Mouse (Mus musculus) stomach, adult 2 months (tissue): ENCODE measurements around the gene Rnaset2b. TPM values are rescaled to one million over a fixed set of nuclear protein-coding genes. Genes with fewer than 3 reads are reported as not detected.

ENCODE experiments used
- polyA plus RNA-seq: library from polyadenylated mRNA; depleted of rRNA; stranded (reverse); fragments of >200 nt; gene quantifications from 2 replicates; pipeline ENCODE4 v1.2.3, GENCODE M21; 2012; rRNA removed

The Rnaset2b gene
- polyA plus RNA-seq: 14.8 and 26.1 TPM in 2 replicates

GRCm38 (mm10) chr17:6970334-6970733 lies at the start of gene Rnaset2b:
Gene Rnaset2b, plus strand, starts transcription at chr17:6970634.

GRCm38 (mm10) chr17:6947984-6948768 lies 22.3 kb upstream of the Rnaset2b start, which contains the start of gene Rsph3b:
Gene Rsph3b, minus strand, starts transcription at chr17:6948682.

GRCm38 (mm10) chr17:6960776-6961175 lies 9.7 kb upstream of the Rnaset2b start, which contains the start of gene Tagap1:
Gene Tagap1, minus strand, starts transcription at chr17:6961156.

GRCm38 (mm10) chr17:6978287-6979248 lies 8.1 kb downstream of the Rnaset2b start, which contains the start of gene Gm49721:
Gene Gm49721, plus strand, starts transcription at chr17:6978904.

DNA sequence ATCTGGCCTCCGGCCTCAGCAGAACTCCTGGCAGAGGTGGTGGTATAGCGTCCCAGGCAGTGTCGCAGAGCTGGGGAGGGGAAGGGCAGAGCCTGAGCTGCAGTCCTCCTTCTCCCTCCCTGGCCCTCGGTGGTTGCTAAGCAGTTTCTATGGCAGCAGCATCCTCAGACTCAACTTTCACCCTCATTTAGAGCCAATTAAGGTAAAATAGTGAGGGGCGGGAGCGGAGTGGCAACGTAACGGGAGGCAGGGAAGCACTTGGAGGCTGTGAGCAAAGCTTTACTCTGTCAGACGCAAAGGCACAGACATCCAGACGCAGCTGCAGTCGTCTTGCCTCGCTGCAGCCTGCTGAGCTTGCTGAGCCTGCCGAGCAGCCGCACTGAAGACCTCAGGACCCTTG lies 54.8 kb downstream of the Rnaset2b start, which contains the start of gene Gm1604a:
TSS of gene Gm1604a (plus strand) at position 312 of the 400 bp plus-strand sequence.

Other genes with a start within 250 kb of the Rnaset2b start
- gene Ezr, start 187.8 kb upstream of the Rnaset2b start, polyA plus RNA-seq: 96.7 and 125 TPM in 2 replicates
- 17.3 and 18.9 TPM in 2 replicates for gene Rsph3b, start 22.0 kb upstream of the Rnaset2b start, polyA plus RNA-seq
- 3.4 and 3.9 TPM in 2 replicates for gene Tagap1, start 9.5 kb upstream of the Rnaset2b start, polyA plus RNA-seq
- gene Gm49721, start 8.3 kb downstream of the Rnaset2b start, polyA plus RNA-seq: 0.41 TPM in 1 of 2 replicates, not detected in the other
- 0.13 TPM in 1 of 2 replicates, not detected in the other for gene Gm1604a, start 54.9 kb downstream of the Rnaset2b start, polyA plus RNA-seq
- gene Rps6ka2, start 199.5 kb downstream of the Rnaset2b start, polyA plus RNA-seq: 2.3 and 2.5 TPM in 2 replicates